Mouse (Mus musculus) liver, embryonic 16.5 days (tissue): ENCODE measurements around the gene S1pr1. TPM values are rescaled to one million over a fixed set of nuclear protein-coding genes. Genes with fewer than 3 reads are reported as not detected.
A peak's percentile ranks its signal among the peaks of the same experiment; 100 is the strongest.

Experiments
- ATAC-seq: fragments of 200-750 bp; cut with Nextera tagmentation; 2 replicates; pipeline ENCODE4 v1.8.0; 2017; ENCODE audit warnings: low read depth, mild to moderate bottlenecking, moderate number of reproducible peaks, moderate library complexity
- H3K27ac ChIP-seq: fragments of 300-500 bp; sonication (generic); 2 replicates; pipeline ENCODE4 v1.5.1; 2014; ENCODE audit warnings: mild to moderate bottlenecking, low read length
- H3K27me3 ChIP-seq: fragments of 300-500 bp; sonication (generic); 2 replicates; pipeline ENCODE4 v1.6.1; 2014; ENCODE audit warnings: low read depth, low read length, mixed read lengths; ENCODE audit not compliant: control insufficient read depth, insufficient read depth
- H3K36me3 ChIP-seq: fragments of 300-500 bp; sonication (generic); 2 replicates; pipeline ENCODE4 v1.6.1; 2014; ENCODE audit warnings: mild to moderate bottlenecking; ENCODE audit not compliant: control insufficient read depth, insufficient read depth
- H3K4me1 ChIP-seq: fragments of 300-500 bp; sonication (generic); 2 replicates; pipeline ENCODE4 v1.6.1; 2014; ENCODE audit warnings: low read depth, low read length, mixed read lengths; ENCODE audit not compliant: control insufficient read depth
- H3K4me2 ChIP-seq: fragments of 300-500 bp; sonication (generic); 2 replicates; pipeline ENCODE4 v1.6.1; 2014; ENCODE audit warnings: low read depth, low read length, mixed read lengths
- H3K4me3 ChIP-seq: fragments of 300-500 bp; sonication (generic); 2 replicates; pipeline ENCODE4 v1.5.1; 2014; ENCODE audit warnings: low read depth, mild to moderate bottlenecking, low read length
- H3K9ac ChIP-seq: fragments of 300-500 bp; sonication (generic); 2 replicates; pipeline ENCODE4 v1.6.1; 2014; ENCODE audit warnings: low read depth, low read length
- H3K9me3 ChIP-seq: fragments of 300-500 bp; sonication (generic); replicated peaks from 2 replicates; pipeline ENCODE4 v1.6.1; 2016; ENCODE audit warnings: low read length; ENCODE audit not compliant: control insufficient read depth
- WGBS: fragments of 180-500 bp; shearing (Covaris S2); extraction: QIAGEN DNeasy Blood & Tissue Kit; methylation state at CpG from one replicate; pipeline ENCODE4 v1.1.7; 2014; ENCODE audit not compliant: insufficient replicate concordance; 5-methylcytosine and 5-hydroxymethylcytosine counted together
- polyA plus RNA-seq: library from polyadenylated mRNA; unstranded; fragments of >200 nt; fragmentation: Nextera tagmentation; extraction: Ambion mirVana; gene quantifications from 2 replicates; pipeline ENCODE4 v1.2.1, GENCODE M21; 2015

The S1pr1 gene
- polyA plus RNA-seq, 1 experiment from 2014 or later: 10.4 TPM

DNA sequence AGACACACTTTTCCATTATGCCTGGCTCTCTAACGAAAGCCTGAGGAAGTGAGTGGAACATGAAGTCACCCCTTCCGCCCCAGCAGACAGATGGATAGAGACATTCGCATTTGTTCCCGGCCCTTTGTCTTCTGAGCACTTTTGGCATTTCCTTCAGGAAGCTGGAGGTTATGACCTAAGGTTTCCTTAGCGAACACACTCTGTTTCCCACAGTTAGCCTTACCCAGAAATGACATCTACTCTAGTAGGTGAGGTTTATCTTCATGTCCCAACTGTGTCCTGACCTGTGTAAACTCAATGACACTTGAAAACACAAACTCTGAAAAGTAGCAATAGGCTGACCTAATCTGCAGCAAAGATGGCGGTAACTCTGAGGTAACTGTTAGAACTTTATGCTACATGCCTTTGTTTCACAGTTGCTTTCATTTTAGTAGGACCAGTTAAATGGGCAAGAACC lies 5.7 kb downstream of the S1pr1 start:
- no peaks in the 10 kb centered on the region for H3K9me3 ChIP-seq
- WGBS: 63% methylated on average over 6 of the region's 6 CpGs
- ATAC-seq: peak; percentile 17; the same call in 1 of the 2 replicates
- H3K4me2 ChIP-seq: no peak overlapping the region
- no peaks in the 10 kb centered on the region; the same call in 1 of the 2 replicates for H3K36me3 ChIP-seq
- H3K27ac ChIP-seq: no peak overlapping the region
- no peak overlapping the region for H3K9ac ChIP-seq
- H3K27me3 ChIP-seq: no peaks in the 10 kb centered on the region
- peaks cover 4% of the 10 kb centered on the region for H3K4me1 ChIP-seq
- H3K4me3 ChIP-seq: no peak overlapping the region

DNA sequence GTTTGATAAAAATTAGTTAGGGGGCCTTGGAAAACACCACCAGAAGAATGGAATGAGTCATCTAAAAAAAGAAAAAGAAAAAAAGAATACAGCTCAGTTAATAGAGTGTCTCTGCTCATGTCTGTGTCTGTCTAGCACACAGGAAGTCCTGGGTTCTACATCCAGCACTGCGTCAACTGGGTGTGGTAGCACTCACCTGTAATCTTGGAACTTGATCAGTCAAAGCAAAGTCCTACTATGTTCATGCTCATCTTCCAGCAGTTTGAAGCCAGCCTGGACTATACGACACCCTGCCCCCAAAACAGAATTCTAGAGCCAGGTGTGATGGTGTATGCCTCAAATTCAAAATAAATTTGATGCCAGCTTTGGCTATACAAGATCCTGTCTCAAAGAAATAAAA lies 8.1 kb downstream of the S1pr1 start:
- ATAC-seq: no peak
- Histone ChIP-seq H3K36me3 (no peaks in the 10 kb centered on the region; the same call in 1 of the 2 replicates), H3K27me3 (no peaks in the 10 kb centered on the region), H3K9me3 (no peaks in the 10 kb centered on the region), H3K27ac (no peak overlapping the region), H3K4me3 (no peak overlapping the region), H3K4me1 (no peaks in the 10 kb centered on the region), H3K4me2 (no peak overlapping the region), H3K9ac (no peak overlapping the region)
- WGBS: 78% methylated on average over 2 of the region's 2 CpGs

DNA sequence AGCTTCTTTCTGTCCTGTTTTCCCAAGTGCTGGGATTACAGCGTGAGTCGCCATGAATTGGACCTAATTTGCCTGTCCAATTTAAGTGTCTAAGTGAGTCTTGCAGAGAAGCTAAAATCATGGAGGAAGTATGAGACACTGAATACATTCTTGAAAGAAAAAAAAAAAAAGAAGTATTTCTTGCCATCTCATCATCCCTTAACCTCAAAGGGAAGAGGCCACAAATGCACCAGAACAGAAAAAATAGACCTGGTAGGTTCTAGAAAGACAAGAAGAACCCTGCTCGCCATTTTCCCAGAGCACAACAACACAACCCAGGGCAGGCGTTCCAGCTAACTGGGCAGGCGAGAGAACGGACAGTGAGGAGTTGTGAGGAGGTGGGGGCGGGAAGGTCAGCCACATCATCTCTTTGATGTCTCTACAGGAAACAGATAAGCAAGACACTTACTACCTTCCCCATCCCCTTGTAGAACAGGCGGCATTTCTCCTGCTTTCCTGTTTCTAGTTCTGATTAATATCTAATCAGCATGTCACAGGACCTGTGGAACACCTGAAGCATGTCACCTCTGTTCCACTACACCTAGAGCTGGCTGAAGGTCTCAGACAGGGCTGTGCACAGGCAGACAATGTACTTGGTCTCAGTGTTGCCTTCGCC lies 10.5 kb downstream of the S1pr1 start:
- Histone ChIP-seq H3K9ac (no peak overlapping the region), H3K36me3 (no peaks in the 10 kb centered on the region; the same call in 1 of the 2 replicates), H3K4me2 (no peak overlapping the region), H3K27ac (no peak overlapping the region), H3K9me3 (no peaks in the 10 kb centered on the region), H3K27me3 (no peaks in the 10 kb centered on the region), H3K4me3 (no peak overlapping the region), H3K4me1 (no peaks in the 10 kb centered on the region)
- ATAC-seq: no peak
- WGBS: 41% methylated on average over 9 of the region's 9 CpGs

DNA sequence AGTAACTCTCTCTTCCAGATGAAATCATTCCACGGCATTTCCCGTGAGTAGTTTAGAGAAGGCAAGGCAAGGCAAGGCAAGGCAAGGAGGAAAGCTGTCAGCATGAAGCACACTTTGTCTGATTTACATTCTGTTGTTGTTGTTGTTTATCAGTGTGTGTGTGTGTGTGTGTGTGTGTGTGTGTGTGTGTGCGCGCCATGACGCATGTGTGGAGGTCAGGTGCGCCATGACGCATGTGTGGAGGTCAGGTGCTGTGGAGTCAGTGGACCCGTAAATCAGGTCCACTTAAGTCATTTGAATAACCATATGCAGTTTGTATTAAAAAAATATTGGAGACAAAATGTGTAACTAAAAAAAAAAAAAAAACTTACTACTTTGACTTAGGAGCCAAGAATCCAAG lies 11.2 kb downstream of the S1pr1 start:
- Histone ChIP-seq H3K36me3 (no peaks in the 10 kb centered on the region), H3K4me3 (no peak overlapping the region), H3K4me1 (no peaks in the 10 kb centered on the region), H3K9ac (no peak overlapping the region), H3K27me3 (no peaks in the 10 kb centered on the region), H3K9me3 (no peaks in the 10 kb centered on the region), H3K27ac (no peak overlapping the region), H3K4me2 (no peak overlapping the region)
- WGBS: 89% methylated on average over 8 of the region's 8 CpGs
- no peak for ATAC-seq

DNA sequence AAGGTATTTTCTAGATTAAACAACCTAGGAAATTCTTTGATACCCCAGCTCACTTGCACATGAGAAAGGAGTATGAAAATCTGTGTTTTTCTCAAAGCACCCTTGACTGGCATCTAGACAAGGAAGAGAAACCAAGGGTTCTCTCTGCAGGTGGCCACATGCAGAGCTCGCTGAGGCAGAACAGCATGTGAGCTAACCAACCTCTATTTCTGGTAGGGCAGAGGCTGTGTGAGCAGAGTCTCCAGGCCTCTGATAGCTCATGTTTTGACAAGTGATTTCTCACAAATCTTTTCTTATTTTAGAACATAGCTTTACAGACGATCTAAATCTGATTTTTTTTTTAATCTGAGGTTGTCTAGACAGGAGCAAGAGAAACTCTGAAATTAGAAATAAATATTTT lies 12.8 kb downstream of the S1pr1 start:
- Histone ChIP-seq H3K27me3 (no peaks in the 10 kb centered on the region), H3K4me2 (no peak overlapping the region), H3K36me3 (no peaks in the 10 kb centered on the region), H3K4me1 (no peaks in the 10 kb centered on the region), H3K4me3 (no peak overlapping the region), H3K27ac (no peak overlapping the region), H3K9me3 (no peaks in the 10 kb centered on the region), H3K9ac (no peak overlapping the region)
- ATAC-seq: no peak
- WGBS: 47% methylated on average over 2 of the region's 2 CpGs

DNA sequence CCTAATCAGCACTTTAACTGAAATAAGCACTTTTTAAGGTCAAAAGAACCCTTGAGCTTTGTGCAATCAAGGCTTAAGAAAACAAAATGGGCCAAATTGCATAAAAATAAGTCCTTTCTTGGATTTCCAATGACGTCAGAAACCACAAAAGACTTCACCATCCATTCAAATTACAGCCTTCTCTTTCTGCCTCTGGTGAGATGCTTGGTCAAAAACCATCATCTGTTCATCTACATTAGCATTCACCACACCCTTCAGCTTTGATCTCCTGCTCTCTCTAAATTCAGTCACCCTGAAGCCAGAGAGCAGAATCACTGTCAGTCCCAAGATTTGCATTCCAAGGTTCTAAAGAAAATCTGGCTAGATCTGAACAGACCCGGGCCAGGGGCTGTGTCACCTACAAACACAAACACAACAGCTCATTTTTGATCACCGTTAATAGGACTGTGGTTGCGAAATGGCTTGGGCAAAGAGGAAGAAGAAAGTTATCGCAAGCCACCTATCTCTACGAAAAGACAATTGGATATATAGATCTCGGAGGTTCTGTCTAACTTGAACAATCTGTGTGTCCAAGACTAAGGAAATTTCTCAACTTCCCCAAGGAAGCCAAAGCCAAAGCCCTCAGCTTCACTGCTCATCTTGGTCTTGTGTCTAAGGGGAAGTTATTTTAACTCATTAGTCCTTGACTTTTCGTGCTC lies 19.5 kb downstream of the S1pr1 start:
- H3K4me1 ChIP-seq: no peaks in the 10 kb centered on the region; the same call in 1 of the 2 replicates
- H3K4me3 ChIP-seq: no peak overlapping the region
- no peaks in the 10 kb centered on the region for H3K36me3 ChIP-seq
- H3K9me3 ChIP-seq: no peaks in the 10 kb centered on the region
- no peak for ATAC-seq
- no peaks in the 10 kb centered on the region for H3K27me3 ChIP-seq
- 19% methylated on average over 8 of the region's 8 CpGs for WGBS
- no peak overlapping the region for H3K9ac ChIP-seq
- no peak overlapping the region for H3K27ac ChIP-seq
- no peak overlapping the region for H3K4me2 ChIP-seq

DNA sequence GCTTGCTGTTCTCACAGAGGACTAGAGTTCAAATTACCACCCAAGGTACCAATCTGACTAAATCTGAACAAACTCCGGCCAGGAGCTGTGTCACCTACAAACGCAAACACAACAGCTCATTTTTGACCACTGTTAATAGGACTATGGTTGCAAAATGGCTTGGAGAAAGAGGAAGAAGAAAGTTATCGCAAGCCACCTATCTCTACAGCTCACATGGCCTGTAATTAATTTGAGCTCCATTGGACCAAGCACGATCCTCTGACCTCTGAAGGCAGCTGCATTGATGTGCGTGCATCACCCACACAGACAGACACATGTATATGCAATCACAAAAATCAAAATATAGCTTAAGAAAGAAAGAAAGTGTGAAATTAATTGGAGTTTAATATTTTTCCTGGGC lies 20.7 kb downstream of the S1pr1 start:
- Histone ChIP-seq H3K27ac (no peak overlapping the region), H3K9ac (no peak overlapping the region), H3K9me3 (no peaks in the 10 kb centered on the region), H3K36me3 (no peaks in the 10 kb centered on the region), H3K27me3 (no peaks in the 10 kb centered on the region), H3K4me3 (no peak overlapping the region), H3K4me1 (no peaks in the 10 kb centered on the region; the same call in 1 of the 2 replicates), H3K4me2 (no peak overlapping the region)
- no peak for ATAC-seq
- WGBS: 21% methylated on average over 5 of the region's 5 CpGs

DNA sequence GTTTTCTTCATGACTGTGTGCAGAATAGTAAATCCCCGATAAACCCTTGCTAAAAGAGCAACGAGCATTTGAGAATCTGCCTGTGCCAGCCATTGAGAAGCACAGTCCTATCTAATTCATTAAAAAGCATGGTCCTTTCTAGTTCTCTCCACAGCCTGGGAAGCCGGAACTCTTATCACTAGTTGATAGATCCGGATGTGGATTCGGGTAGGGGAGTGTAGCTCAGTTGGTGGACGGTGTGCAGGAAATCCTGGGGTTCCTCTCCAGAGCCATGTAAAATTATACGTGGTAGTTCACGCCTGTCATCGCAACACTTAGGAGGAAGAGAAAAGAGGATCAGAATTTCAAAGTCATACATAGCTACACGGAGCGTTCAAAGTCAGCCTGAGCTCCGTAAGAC lies 21.5 kb downstream of the S1pr1 start:
- Histone ChIP-seq H3K4me3 (no peak overlapping the region), H3K27me3 (no peaks in the 10 kb centered on the region), H3K36me3 (no peaks in the 10 kb centered on the region), H3K27ac (no peak overlapping the region), H3K4me1 (no peaks in the 10 kb centered on the region; the same call in 1 of the 2 replicates), H3K9me3 (no peaks in the 10 kb centered on the region), H3K4me2 (peak overlapping the region; percentile 13; the same call in 1 of the 2 replicates), H3K9ac (no peak overlapping the region)
- ATAC-seq: peak; percentile 24; the same call in 1 of the 2 replicates
- WGBS: 13% methylated on average over 12 of the region's 12 CpGs

DNA sequence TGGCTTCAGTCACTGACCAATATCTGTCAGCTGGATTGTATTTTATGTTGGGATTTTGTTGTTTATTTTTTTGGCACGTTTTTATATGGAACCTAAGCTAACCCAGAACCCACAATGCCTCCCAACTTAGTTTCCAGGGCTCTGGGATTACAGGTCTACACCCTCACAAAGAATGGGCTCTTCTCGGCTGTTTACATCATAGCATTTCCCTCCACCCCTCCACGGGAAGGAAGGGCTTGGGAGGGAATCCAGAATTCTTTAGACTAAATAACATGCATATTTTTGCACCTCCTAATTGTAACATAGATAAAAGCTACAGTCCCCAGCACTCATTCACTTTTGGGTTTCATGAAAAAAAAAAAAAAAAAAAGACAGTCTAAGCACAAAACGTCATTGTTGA lies 22.0 kb downstream of the S1pr1 start:
- no peak for ATAC-seq
- no peak overlapping the region for H3K27ac ChIP-seq

More for the DNA sequence above, 22.0 kb downstream of the S1pr1 start:
- Histone ChIP-seq H3K36me3 (no peaks in the 10 kb centered on the region), H3K9me3 (no peaks in the 10 kb centered on the region), H3K4me3 (no peak overlapping the region), H3K4me1 (no peaks in the 10 kb centered on the region; the same call in 1 of the 2 replicates), H3K27me3 (no peaks in the 10 kb centered on the region), H3K4me2 (no peak overlapping the region), H3K9ac (no peak overlapping the region)
- 15% methylated on average over 4 of the region's 4 CpGs for WGBS
